Mouse (Mus musculus) ES-E14 (cell line): Measurements from ENCODE around the gene Ugt1a10. TPM values are rescaled to one million over a fixed set of nuclear protein-coding genes. Genes with fewer than 3 reads are reported as not detected.
"Not testable (repeated sequence)": the region's sequence is repeated elsewhere in the genome, so short reads cannot be mapped to it uniquely, and the experiment has no call there.

Experiments used
- DNase-seq: peaks from one replicate; pipeline ENCODE4 v3.0.0-alpha.2; 2013; ENCODE audit warnings: low read depth, low spot score
- H3K27ac ChIP-seq: 2 replicates; pipeline ENCODE4 v1.5.1; 2012; ENCODE audit warnings: low read depth, mild to moderate bottlenecking, low read length, moderate library complexity, mixed read lengths; ENCODE audit not compliant: poor library complexity, insufficient read depth, severe bottlenecking
- H3K36me3 ChIP-seq: 2 replicates; pipeline ENCODE4 v1.6.1; 2012; ENCODE audit warnings: mild to moderate bottlenecking, low read length, moderate library complexity, mixed read lengths; ENCODE audit not compliant: control insufficient read depth, poor library complexity, insufficient read depth, severe bottlenecking
- H3K4me1 ChIP-seq, 2 experiments: fragments of 150-350 bp in 1 of 2; sonication (generic) in 1 of 2; 2 replicates each; pipeline ENCODE4 v1.6.1; 2012; ENCODE audit warnings: low read length in 2 of 2, mild to moderate bottlenecking in 1 of 2, mixed read lengths in 1 of 2; ENCODE audit not compliant: control insufficient read depth in 2 of 2, insufficient read depth in 2 of 2, poor library complexity in 1 of 2
- H3K4me3 ChIP-seq, 2 experiments: fragments of 150-350 bp in 1 of 2; sonication (generic) in 1 of 2; 2 replicates each; pipeline ENCODE4 v1.5.1; 2012; ENCODE audit warnings: low read length in 2 of 2, low read depth in 1 of 2, mild to moderate bottlenecking in 1 of 2, mixed read lengths in 1 of 2; ENCODE audit not compliant: insufficient read depth in 1 of 2, poor library complexity in 1 of 2, severe bottlenecking in 1 of 2
- H3K9ac ChIP-seq: 2 replicates; pipeline ENCODE4 v1.6.1; 2012; ENCODE audit warnings: low read depth, mild to moderate bottlenecking, low read length, mixed read lengths; ENCODE audit not compliant: poor library complexity, insufficient read depth, severe bottlenecking
- H3K9me3 ChIP-seq: fragments of 150-350 bp; sonication (generic); 2 replicates; pipeline ENCODE4 v1.6.1; 2012; ENCODE audit warnings: low read depth, mild to moderate bottlenecking, low read length; ENCODE audit not compliant: control insufficient read depth, insufficient read depth
- CHD2 ChIP-seq: IDR thresholded peaks from 2 replicates; pipeline ENCODE4 v1.6.1; 2014; ENCODE audit warnings: mild to moderate bottlenecking, low read depth, low read length, inconsistent platforms
- HCFC1 ChIP-seq: IDR thresholded peaks from 2 replicates; pipeline ENCODE4 v1.6.1; 2012; ENCODE audit warnings: low read length, inconsistent platforms, borderline replicate concordance; ENCODE audit not compliant: insufficient read depth
- MAFK ChIP-seq: IDR thresholded peaks from 2 replicates; pipeline ENCODE4 v1.6.1; 2014; ENCODE audit warnings: mild to moderate bottlenecking, low read depth, low read length, inconsistent platforms; ENCODE audit not compliant: insufficient read depth
- ZC3H11A ChIP-seq: IDR thresholded peaks from 2 replicates; pipeline ENCODE4 v1.6.1; 2012; ENCODE audit warnings: low read depth, mild to moderate bottlenecking, inconsistent platforms, low read length, borderline replicate concordance
- ZNF384 ChIP-seq: IDR thresholded peaks from 2 replicates; pipeline ENCODE4 v1.6.1; 2012; ENCODE audit warnings: low read depth, low read length, inconsistent platforms
- in situ Hi-C, 2 experiments: fragments of 600-800 bp; cut with MboI; formaldehyde crosslinking; loops; one replicate each; pipeline ENCODE4 v1.15.1; 2025; ENCODE audit warnings: low sequenced_read_pairs in 2 of 2, inconsistent platforms in 1 of 2; ENCODE audit not compliant: unreplicated experiment in 2 of 2
- total RNA-seq: library from RNA; depleted of rRNA; stranded (reverse); fragments of 300-350 nt; gene quantifications from 2 replicates; pipeline ENCODE4 v1.2.3, GENCODE M21; 2012

Gene Ugt1a10
- total RNA-seq, 1 experiment = not detected

GRCm38 (mm10) chr1:88125827-88126360, 70.7 kb downstream of the Ugt1a10 start:
- H3K36me3 ChIP-seq, H3K9ac ChIP-seq, H3K9me3 ChIP-seq, H3K4me1 ChIP-seq, H3K27ac ChIP-seq, DNase-seq, H3K4me3 ChIP-seq, in situ Hi-C loops: not testable (repeated sequence)

GRCm38 (mm10) chr1:88129091-88129490, 73.9 kb downstream of the Ugt1a10 start:
- H3K4me1 ChIP-seq, H3K36me3 ChIP-seq, H3K27ac ChIP-seq, H3K9ac ChIP-seq, in situ Hi-C loops, H3K4me3 ChIP-seq, DNase-seq, H3K9me3 ChIP-seq: not testable (repeated sequence)

GRCm38 (mm10) chr1:88130223-88130622, 75.0 kb downstream of the Ugt1a10 start:
- H3K36me3 ChIP-seq, H3K4me1 ChIP-seq, H3K9ac ChIP-seq, H3K4me3 ChIP-seq, H3K9me3 ChIP-seq, H3K27ac ChIP-seq, DNase-seq: not testable (repeated sequence)
- in situ Hi-C loops = loop anchor here in 1 of 2 experiments (5.0 kb wide), 1 partner anchor 33 kb away; the partner anchor contains the start of gene Ugt1a7c

GRCm38 (mm10) chr1:88133908-88134456, 78.8 kb downstream of the Ugt1a10 start:
- no peaks in the 10 kb centered on the region for H3K9me3 ChIP-seq
- in situ Hi-C loops = loop anchor here in 1 of 2 experiments (5.0 kb wide), 1 partner anchor 37 kb away; the partner anchor contains the start of gene Ugt1a7c
- no peaks in the 10 kb centered on the region for H3K36me3 ChIP-seq
- 0 out of 4 replicates have a peak, but pooled peaks cover 0 to 2% of the 10 kb centered on the region in 2 experiments for H3K4me1 ChIP-seq
- H3K27ac ChIP-seq = no peak overlapping the region
- TF ChIP-seq CHD2 (no peak), MAFK (no peak), ZNF384 (no peak), ZC3H11A (no peak), HCFC1 (no peak)
- H3K9ac ChIP-seq = no peak overlapping the region
- DNase-seq = no peak
- no peak overlapping the region for H3K4me3 ChIP-seq

GRCm38 (mm10) chr1:88134457-88135011, 79.3 kb downstream of the Ugt1a10 start, which contains the start of gene Ugt1a6a:
Gene Ugt1a6a (plus strand): TSS chr1:88134809.
- not testable (repeated sequence) for H3K4me3 ChIP-seq, H3K9ac ChIP-seq, DNase-seq, H3K27ac ChIP-seq, H3K4me1 ChIP-seq, H3K36me3 ChIP-seq, H3K9me3 ChIP-seq
- in situ Hi-C loops = loop anchor here in 1 of 2 experiments (5.0 kb wide), 1 partner anchor 37 kb away; the partner anchor contains the start of gene Ugt1a7c

GRCm38 (mm10) chr1:88135229-88135904, 80.2 kb downstream of the Ugt1a10 start:
- H3K4me3 ChIP-seq, H3K4me1 ChIP-seq, DNase-seq, H3K36me3 ChIP-seq, H3K27ac ChIP-seq, in situ Hi-C loops, H3K9me3 ChIP-seq, H3K9ac ChIP-seq: not testable (repeated sequence)
